Mouse (Mus musculus): ENCODE results near the gene Dctd.

The Dctd gene

GRCm38 (mm10) chr8:48098792-48099191 lies at the start of gene Dctd:
Gene Dctd, plus strand, starts transcription at chr8:48099092.
- no peak for DNase-seq (ENCODE audit: inconsistent age in 2 of 2, low spot score in 1 of 2)

DNA sequence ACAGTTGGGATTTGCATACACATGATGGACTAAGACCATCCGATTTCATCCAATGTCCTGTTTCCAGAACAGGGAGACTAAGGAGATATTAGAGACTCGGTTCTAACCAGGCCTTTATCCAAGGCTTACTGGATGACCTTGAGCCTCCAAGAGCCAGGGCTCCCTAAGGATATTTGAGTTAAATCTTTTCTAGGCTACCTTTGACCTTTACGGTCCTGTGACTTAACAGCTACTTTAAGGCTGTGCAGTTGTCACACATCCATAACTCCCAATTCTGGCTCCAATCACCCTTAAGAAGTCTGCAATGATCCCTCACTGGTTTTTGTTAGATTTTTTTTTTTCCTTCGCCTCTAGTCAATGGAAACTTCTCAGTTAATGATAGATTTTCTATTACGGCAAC lies 45.3 kb upstream of the Dctd start:
- DNase-seq (ENCODE audit: inconsistent age in 2 of 2, low spot score in 1 of 2) = no peak

DNA sequence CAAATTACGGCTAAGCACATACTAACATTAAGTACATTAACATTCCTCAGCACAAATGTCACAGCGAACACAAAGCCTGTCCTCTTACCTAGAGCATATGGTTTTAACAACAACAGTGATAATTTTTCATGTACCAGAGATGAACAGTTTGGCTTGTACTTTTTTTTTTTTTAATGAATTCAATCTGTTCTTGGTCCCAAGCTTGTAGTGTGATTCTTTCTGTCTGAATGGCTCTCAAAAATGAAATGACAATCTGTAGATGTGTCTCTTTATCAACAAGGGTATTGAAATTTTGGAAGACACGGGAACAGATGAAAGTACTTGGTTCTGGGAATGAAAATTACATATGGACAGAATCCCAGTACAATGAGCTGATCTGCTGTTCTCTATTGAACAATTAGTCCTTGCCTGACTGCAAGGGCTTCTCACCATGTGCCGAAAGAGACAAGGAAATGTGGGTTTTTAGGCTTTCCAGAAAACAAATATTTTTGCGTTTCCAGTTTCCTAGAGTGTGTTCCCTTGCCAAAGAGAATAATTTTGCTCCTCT lies 35.3 kb upstream of the Dctd start:
- no peak for DNase-seq (ENCODE audit: inconsistent age in 2 of 2, low spot score in 1 of 2)

GRCm38 (mm10) chr8:48074149-48074548 lies 24.7 kb upstream of the Dctd start:
- DNase-seq (ENCODE audit: inconsistent age in 2 of 2, low spot score in 1 of 2) = no peak

DNA sequence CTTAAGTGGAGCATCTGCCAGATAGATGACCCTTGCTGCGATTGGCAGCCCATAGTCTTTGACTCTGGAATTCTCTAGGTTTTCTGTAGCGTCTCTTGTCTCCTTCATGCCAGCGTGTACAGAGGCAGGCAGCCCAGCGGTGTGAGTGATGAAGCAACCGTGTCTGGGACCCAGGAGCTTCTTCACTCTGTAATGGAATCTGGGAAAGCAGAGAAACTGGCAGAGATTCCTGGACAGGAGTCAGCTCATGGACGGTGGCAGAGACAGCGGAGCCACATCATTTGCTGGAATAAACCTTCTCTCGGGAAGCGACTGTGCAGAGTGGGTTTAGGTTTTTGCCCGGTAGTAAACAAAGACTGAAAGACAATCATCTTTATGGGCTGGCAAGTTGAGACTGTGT lies 16.5 kb upstream of the Dctd start:
- DNase-seq (ENCODE audit: inconsistent age in 2 of 2, low spot score in 1 of 2) = no peak

GRCm38 (mm10) chr8:48090661-48091060 lies 8.2 kb upstream of the Dctd start:
- DNase-seq (ENCODE audit: inconsistent age in 2 of 2, low spot score in 1 of 2) = no peak

GRCm38 (mm10) chr8:48095378-48095777 lies 3.5 kb upstream of the Dctd start:
- no peak for DNase-seq (ENCODE audit: inconsistent age in 2 of 2, low spot score in 1 of 2)

- peak; percentile 71 to 88 for DNase-seq (ENCODE audit: inconsistent age in 2 of 2, low spot score in 1 of 2)
Observed at GRCm38 (mm10) chr8:48097131-48097794, 1.6 kb upstream of the Dctd start.

GRCm38 (mm10) chr8:48098081-48098639 lies 732 bp upstream of the Dctd start:
- DNase-seq (ENCODE audit: inconsistent age in 2 of 2, low spot score in 1 of 2) = peak; percentile 17 to 43

DNA sequence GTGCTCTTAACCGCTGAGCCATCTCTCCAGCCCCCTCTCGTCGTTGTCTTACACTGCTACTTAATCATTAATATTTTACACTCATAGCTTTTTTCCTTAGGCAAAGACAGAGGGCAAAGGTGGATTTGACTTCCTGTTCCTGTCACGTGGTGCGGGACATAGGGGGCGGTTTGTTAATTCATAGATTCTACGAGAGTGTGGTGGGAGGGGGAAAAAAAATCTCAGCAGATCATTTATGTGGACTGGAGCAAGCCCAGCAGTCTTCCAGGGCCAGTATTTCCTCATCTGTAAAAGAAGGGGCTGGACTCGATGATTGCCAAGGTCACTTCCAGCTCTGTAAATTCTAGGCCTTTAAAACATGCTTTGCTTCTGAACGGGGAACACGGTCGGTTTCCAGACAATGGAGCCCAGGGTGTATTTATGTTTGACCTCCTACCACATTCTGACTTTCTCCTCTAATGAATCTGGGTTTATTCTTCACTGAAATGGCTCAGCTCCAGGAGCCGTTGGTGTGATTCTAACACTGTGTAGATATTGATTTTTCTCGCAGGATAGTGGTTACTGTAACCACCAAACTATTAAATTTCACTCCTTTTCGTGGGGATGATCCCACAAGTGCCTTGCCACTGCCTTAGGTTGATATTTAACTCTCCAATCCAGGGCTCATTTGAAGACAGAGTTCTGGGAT lies 1.4 kb downstream of the Dctd start:
- DNase-seq (ENCODE audit: inconsistent age in 2 of 2, low spot score in 1 of 2) = peak in 1 of 2 experiments; percentile 25

DNA sequence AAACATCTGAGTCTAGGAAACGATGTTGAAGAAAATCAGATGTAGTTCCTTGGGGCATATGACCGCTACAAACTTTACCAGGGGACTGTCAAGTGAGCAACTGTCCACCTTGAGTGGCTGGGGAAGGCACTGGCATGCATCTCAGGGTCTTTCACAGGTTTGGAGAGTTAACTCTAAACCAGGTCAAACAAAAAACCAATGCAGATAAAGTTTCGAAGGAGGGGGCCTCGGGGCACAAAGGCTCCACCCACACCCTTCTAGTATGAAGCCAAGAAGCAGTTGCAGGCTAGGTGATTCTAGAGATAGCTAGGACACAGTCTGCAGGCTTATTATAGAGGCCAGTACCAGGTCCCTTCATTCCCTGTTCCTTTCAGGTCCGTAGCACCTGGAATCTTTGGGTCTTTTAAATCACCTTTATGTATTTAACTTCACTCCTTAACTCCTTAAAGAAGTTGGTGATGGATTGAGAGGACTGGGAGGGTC lies 10.5 kb downstream of the Dctd start:
- DNase-seq (ENCODE audit: inconsistent age in 2 of 2, low spot score in 1 of 2) = peak; percentile 5 to 18

- peak; percentile 77 to 89 for DNase-seq (ENCODE audit: inconsistent age in 2 of 2, low spot score in 1 of 2)
Observed at GRCm38 (mm10) chr8:48109856-48110780, 11.2 kb downstream of the Dctd start.

GRCm38 (mm10) chr8:48114591-48114990 lies 15.7 kb downstream of the Dctd start:
- DNase-seq (ENCODE audit: inconsistent age in 2 of 2, low spot score in 1 of 2) = peak; percentile 8 to 36

DNA sequence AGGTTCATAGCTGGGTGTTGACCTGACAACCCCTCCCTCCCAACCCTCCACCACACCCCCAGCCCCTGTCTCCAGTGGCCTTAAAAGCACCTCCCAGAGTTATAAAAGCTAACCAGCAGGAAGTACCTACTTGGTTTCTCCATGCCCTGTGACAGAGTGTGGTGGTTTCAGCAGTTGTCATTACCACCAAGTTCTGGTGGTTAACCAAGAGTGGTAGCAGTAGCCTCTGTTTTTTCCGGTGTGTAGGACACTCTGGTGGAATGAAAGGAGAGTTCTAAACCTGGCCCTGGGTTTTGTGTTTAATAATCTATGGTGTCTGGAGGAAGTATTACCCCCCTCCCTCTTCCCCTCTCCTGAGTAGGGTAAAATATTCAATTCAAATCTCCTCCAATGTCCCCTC lies 24.1 kb downstream of the Dctd start:
- no peak for DNase-seq (ENCODE audit: inconsistent age in 2 of 2, low spot score in 1 of 2)

- DNase-seq (ENCODE audit: inconsistent age in 2 of 2, low spot score in 1 of 2) = no peak
Observed at GRCm38 (mm10) chr8:48124857-48125256, 26.0 kb downstream of the Dctd start.

DNA sequence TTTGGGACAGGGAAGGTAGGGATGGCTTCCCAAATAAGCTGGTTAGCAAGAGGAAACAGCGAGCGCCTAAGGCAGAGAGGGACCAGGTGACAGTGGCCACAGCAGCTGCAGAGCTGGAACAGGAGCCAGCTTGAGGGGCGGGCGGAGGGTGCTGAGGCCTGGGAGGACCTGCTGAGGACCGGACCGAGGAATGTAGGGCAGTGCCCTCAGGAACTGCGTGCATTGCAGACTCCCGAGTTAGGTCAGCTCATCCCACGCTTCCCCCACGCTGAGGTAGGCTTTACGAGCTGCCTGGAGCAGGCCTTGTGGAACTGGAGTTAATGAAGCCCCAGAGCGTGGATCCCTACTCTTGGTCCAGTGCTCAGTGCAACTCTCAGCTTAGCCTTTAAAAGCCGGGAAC lies 28.1 kb downstream of the Dctd start:
- no peak for DNase-seq (ENCODE audit: inconsistent age in 2 of 2, low spot score in 1 of 2)

DNA sequence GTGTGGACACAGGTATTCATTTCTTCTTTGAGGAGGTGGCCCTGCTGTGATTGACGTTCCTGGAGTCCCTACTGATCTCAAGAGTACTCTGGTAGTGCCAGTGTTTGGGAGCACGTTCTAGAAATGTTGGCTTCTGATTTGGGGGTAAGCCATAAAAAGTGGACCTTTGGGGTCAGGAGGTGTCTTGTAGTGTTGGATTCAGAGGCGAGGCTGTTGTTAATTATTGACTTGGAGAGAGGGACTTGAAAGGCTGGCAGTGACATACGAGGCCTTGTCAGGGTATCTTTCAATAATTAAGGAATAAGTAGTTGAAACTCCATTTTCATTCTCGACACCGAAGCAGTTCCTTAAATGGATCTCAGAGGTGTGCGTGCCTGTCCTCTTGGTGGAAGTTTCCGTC lies 31.4 kb downstream of the Dctd start:
- DNase-seq (ENCODE audit: inconsistent age in 2 of 2, low spot score in 1 of 2) = no peak

GRCm38 (mm10) chr8:48133321-48133720 lies 34.4 kb downstream of the Dctd start:
- DNase-seq (ENCODE audit: inconsistent age in 2 of 2, low spot score in 1 of 2) = no peak

DNA sequence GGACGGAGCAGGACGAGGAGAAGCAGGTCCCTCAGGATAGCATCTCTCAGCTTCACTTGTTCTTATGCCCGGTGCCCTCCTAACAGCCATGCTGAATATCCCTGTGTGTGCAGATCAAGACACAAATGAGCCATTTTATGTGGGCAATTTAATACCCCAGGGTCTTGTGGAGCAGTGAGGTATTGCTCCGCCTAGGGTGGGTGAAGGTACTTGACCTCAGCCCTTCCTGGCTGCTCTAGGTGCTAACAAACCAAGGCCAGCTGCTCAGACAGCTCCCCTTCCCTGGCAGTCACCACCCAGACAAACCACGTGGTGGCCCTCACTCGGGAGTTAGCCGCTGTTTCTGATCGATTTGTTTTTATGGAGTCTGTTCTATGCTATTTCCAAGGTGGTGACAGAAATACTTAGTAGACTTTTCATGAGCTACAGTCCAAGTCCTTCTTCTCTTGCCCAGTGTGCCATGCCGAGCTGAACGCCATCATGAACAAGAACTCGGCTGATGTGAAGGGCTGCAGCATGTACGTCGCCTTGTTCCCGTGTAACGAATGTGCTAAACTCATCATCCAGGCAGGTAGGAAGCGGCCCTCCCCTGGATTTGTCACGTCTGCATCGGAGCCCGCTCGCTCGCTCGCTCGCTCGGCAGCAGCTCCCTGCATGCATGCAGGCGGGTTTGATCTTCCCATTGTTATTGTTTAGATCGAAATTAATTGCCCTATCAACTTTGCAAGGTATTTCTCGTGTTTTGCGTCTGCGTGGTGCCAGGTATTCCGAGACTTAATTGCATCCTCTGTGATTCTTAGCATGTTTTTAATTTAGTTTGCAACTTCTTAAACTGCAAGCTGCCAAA lies 38.1 kb downstream of the Dctd start:
- no peak for DNase-seq (ENCODE audit: inconsistent age in 2 of 2, low spot score in 1 of 2)

GRCm38 (mm10) chr8:48137651-48137937 lies 38.7 kb downstream of the Dctd start:
- no peak for DNase-seq (ENCODE audit: inconsistent age in 2 of 2, low spot score in 1 of 2)
